Mouse (Mus musculus): ENCODE measurements around the gene Pbx3.
A peak's percentile ranks its signal among the peaks of the same experiment; 100 is the strongest.

The Pbx3 gene

DNA sequence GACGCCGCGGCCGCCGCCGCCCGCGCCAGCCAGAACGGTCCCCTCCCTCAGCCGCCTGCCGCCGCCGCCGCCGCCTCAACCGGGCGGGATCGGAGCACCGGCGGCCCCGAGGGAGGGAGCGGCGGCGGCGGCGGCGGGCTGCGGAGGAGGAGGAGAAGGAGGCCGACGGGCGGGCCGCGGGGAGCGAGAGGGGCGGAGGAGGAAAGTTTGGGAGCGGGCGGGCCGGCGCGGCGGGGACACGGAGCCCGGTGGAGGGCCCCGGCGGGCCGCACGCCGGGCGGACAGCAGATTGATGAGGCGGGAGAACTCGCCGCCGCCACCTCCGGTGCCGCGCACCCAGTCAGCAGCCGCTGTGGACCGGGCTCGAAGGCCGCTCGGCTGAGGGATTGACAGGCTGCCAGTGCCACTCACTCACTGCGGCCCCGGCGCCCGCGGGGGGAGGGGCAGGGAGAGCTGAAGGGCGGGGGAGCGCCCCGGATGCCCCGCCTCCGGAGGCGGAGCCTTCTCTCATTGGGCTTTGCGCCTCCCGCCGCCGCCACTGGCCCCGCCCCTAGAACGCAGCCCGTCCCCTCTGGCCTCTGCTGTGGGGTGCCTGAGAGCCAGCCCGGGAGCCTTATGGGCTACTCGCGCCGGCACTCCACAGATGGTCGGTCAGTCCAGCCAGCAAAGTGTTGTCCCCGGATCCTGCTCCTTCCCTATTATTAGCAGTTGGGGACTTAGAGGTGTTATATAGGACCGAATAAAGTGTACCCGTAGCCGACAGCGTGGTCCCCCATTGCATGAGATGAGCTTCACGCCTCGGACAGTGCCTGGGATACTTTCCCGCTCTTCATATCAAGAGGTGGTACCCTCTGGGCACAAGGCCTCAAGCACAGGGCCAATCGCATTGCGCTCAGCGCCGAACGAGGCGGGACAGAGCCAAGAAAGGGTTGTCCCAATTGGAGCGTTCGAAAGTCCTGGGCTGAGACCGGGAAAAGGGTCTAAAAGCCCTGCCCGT lies at the start of gene Pbx3:
Pbx3 (minus strand) TSS at position 838 of the 997 bp plus-strand sequence.
- DNase-seq, result peak; percentile 98

DNA sequence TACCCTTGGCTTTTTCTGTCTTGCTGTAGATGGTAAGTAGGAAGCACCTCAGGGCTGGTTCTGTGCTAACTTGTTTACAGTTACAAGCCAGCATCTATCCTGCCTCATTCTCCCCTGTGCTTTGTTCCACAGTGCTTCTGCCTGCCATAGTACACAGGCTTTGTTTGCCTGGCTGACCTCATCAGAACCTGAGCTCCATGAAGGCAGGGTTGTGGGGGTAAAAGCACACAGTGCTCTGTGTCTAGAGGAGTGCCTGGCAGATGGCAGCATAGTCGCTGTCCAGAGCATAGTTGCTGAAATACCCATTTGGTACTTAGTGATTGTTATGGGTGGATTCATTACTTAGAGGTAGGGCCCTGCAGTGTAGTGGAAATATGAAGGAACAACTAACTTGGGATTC lies 47.3 kb upstream of the Pbx3 start:
- DNase-seq, result peak; percentile 15

DNA sequence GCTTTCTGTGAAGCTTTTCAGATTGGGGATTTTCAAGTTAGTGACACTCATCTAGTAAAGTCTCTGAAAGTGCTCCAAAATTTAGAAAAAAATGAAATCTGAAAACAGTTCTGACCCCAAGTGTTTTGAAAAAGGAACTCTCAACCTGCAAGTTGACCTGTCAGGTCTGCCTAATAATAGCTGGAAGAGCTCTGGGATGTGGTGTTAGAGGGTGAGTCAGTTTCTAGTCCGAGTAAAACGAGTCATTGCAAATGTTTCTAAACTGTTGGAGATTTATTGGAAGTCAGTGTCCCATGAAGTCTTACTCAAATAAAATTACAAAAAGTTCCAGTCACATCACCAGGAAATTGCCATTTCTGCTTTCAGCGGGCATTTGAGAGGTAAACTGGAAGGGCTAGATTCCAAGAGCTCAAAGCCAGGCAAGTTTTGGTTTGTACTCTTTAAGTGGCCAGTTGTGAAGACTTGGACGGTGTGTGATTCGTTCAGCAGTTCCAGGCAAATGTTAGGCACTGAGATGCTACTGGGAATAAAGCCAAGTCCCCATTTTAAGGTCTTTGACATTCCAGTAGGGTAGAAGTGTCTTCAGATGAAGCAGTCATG lies 36.9 kb upstream of the Pbx3 start:
- no peak for DNase-seq

DNA sequence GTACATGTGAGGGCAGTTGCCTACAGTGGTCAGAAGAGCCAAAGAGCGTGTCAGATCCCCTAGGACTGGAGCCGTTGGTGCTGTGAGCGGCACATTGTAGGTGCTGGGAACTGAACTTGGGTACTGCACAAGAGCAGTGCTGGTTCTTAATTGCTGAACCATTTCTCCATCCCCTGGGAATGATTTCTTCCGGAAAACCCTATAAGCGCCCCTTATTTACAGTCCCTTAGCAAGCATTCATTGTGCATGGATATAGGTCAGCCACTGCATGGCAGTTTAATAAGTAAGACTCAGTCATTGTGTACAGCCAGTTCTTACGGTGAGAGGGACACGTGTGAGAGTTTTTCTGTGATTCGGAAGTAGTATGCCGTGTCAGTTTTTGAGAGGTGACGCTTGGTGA lies 35.4 kb upstream of the Pbx3 start:
- DNase-seq, result no peak

DNA sequence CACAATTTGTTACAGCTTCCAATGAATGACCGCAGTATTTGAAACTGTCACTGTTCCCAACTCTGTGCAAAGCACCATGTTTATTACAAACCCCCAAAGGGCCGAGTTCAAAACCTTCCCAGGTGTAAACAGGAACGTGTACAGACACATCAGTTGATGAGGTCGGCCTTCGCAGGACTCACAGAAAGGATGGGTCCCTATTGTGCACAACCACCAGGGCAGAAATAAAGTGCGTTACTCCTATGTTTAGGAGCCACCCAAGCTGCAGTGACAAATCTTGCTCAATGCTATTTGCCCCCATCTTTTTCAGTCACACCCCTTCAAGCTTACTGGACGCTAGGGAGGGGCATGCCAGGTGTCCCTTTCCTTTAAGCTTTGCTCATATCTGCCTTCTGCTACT lies 34.7 kb upstream of the Pbx3 start:
- DNase-seq, result no peak

DNA sequence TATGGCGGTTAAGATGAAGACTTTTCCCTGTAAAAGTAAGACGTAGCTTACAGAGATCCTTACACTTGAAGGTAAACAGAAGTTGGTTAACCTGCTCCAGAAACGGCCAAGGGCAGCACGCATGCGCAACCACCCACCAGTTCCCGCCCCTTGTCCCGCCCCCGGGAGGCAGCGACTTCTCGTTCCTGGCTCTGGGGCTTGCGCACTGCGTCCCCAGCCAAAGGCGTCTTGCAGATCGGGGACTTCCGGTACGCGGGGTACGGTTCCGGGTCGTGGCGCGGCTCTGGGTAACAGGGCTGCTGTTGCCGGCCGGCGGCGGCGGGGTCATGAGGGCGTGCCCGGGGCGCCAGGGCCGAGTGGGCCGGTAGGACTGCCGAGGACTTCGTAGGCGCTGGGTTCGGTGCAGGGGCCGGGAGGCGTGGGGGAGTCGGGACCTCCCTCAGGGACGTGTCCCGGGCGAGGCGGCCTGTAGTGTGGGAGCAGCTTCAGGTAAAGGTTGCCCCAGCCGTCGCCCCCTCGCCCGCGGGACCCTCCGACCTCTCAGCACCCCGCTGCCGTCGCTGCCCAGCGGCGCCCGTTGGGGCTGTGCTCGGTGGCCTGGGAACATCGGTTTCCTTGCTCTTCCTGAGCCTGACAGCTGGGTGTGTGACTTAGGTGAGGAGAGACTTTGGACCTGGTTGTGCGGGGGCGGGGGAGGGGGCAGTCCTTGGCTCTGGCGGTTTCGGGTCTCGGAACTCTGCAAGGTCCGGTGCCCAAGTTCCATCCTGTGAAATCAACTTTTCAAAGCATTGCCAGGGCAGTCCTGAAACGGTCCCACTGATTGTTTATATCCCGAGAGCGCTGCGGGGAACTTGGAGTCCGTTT lies 33.9 kb upstream of the Pbx3 start, which contains the start of gene Mapkap1:
Mapkap1 (plus strand) TSS at position 171 of the 864 bp plus-strand sequence.
- peak; percentile 99 for DNase-seq

DNA sequence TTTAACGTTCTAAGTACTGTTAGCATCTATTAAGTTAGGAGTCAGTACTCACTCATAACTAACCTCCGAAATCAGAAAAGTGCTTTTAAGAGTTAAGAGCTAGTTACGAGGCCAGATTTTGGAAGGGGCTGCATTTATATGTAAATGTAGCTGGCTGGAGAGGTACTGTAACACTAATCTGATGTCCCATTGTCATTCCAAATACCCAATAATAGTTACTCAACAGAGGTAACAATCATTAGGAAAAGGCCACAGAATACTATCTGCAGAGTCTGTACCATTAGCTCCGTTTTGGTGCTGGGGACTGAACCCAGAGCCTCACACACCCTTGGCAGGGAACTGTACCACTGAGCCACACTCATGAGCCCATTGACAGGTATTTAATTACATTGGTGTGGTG lies 26.6 kb upstream of the Pbx3 start:
- DNase-seq, result no peak

DNA sequence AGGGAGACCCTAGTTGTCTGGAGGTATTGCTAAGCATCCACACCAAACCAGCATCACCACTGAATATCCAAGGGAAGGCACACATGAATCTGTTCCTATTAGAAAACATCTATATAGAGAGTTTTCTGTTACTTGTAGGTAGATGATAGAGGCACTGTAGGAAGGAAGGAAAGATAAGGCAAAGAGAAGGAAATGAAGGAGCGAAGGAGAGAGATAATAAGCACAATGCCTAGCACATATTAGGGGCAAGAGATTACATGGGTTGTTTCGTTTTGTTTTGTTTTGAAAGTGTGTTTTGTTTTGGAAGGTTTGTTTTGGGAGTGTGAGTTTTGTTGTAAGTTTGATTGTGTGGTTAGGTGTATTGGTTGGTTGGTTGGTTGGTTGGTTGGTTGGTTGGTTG lies 6.0 kb upstream of the Pbx3 start:
- DNase-seq, result no peak

DNA sequence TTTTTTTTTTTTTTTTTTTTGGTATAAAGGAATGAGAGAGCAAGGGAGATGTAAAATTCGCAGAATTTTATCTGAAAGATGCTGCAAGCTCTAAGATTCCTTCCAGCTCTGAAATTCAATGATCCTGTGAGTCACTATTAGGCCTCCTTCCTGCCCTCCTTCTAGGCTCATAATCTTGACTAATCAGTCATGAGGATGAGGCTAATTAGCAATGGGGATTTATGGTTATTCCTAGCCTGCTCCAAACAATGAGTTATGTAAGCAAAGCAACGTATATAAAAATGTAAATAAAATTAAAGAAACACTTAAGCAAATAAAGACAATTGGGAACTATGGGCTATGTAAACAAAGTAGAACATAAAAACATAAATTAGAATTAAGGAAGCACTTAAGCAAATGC lies 1.4 kb upstream of the Pbx3 start:
- no peak for DNase-seq

DNA sequence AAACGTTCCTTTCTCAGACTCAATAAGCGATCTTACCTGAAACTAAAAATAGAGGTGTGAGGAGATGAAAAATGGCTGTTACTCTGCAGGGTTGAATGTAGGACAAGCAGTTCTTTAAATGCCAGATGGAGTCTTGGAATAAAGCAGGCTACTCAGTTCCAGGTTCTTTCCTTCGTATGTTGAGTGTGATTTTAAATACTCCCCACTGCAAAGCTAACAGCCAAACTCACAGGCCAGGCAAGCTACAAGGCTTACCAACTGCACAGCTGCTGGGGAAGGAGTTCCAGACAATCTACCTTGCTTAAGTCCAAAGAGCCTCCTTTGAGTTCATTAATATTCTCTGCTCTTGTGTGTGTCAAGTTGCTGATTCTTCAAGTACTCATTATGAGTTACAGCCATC lies 944 bp upstream of the Pbx3 start:
- DNase-seq, result no peak

DNA sequence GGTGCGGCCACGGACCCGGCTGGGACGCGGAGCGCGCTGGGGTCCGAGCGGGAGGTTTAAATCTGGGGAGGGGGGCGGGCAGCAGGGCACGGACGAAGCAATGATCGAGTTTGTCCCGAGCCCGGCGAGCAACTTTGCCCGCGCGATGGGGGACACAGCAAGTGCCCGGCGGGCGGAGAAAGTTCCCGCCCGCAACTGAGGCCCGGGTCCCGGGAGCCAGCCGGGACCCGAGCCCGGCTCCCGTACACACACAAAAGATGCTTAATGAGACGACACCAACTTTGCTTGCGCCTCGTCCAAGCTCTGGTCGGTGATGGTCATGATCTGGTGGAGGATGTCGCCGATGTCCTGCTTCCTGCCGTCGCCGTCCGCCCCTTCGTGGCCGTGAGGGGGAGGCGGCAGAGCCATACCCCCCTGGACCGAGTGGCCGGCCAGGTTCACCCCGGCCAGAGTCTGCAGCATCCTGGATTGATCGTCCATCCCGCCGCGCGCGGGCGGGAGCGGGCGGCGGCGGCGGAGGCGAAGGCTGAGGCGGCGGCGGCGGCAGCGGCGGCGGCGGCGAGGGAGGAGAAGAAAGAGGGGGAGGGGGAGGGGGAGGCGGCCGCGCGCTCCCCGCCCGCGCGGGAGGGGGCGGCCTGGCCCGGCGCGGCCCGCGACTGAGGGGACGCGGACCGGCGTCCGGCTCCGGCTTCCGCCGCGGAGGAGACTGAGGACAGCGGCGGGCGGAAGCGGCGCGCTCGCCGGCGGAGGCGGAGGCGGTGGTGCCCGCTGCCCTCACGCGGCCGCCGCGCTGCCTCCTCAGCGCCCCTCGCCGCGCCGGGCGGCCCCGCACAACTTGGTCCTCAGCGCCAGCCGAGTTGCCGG lies 1.3 kb downstream of the Pbx3 start:
- peak; percentile 75 for DNase-seq

DNA sequence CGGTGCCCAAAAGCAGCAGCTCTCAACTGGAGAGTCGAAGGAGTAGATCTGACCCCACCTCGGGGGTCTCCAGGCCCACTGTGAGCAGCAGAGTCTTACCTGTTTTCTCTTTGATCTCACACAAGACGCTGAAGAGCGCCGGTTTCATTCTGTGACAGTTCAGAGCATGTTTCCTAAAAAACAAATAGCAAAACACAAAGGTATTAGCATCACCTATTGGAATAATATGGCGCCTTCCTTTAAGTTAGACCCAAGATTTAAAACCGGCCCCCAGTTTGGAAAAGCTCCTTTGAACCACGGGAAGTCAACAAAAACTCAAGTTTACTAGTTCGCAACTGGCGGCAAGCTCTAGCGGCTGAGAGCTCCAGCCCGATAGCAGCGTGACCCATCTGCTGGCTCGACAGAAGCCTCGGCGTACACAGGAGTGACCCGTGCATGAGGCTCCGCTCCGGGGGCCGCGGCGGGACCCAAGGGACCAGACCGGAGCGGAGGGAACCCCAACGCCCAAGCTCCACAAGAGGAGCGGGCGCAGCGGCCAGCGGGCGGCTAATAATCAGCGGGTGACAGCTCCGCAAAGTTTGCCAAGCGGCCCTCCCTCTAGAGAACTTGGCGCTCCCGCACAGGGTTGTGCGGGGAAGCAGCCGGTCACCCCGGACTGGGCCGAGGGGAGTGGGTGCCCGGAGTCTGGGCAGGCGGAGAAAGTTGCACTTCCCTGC lies 2.1 kb downstream of the Pbx3 start:
- peak; percentile 57 for DNase-seq

DNA sequence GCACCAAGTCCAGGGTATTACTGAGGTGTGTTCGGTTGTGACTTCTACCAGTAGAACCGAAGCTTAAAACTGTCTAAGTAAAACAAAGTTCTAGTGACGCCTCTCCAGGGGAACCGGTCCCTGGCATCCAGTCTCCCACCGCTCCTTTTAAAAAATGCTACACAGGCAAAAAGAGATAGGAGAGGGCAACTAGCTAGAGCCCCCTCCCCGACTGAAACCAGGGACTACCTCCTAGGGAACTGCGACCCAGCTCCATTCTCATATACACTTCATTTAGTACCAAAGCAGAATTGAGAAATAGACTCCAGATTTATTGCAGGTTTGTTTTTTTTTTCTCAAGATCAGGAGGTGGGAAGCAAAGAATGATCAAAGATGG lies 2.6 kb downstream of the Pbx3 start:
- no peak for DNase-seq

DNA sequence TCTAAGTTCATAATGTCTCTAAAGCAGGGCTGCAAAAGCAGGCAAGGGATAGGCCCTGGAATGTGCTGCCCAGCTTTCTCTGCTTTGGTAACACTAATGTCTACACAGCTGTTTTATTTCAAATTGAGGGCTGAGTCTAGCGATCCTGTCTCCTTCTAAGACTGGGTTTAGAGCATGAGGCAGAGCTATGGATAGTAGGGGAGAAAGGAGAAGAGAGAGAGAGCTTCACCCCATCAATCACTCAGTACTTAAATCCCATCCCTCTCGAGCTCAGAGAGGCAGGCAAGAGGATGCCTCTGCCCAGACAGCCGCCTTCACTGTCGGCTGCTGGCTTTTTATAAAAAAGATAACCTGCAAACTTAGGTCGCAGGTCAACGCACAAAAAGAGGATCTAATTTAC lies 4.5 kb downstream of the Pbx3 start:
- DNase-seq, result no peak

DNA sequence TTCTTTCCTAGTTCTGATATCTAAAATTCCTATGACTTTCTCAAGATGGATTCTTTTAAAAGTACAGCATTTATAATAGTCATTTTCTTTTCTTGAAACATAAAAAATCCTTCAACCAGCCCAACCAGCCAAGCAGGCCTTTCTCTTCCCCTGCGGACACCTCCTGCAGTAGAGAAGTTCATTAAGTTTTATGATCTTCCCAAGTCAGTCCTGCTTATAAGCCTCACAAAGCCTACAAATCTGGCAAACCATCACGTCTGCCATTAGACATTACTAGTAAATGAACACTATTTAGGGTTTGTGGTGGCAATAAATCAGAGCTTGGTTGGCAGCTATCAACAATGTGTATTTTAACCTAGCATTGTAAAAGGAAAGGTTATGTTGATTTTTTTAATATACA lies 5.9 kb downstream of the Pbx3 start:
- no peak for DNase-seq

DNA sequence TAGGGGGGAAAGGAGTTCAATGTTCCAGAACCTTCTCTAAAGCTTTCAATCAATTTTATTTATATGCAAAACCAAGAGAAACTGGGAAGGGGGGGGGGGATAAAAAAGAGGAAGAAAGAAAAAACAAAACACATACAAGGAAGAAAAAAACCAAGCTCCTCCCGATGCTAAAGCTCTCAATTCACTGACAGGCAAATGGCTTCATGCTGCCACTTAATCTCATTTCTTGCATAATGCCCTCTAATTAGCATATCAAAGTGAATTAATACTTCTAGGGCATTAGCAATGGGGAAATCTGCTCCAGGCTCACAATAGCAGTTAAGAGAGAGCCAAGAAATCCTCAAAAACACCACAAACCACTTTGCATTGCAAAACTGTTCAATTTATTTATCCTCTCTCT lies 9.3 kb downstream of the Pbx3 start:
- no peak for DNase-seq

DNA sequence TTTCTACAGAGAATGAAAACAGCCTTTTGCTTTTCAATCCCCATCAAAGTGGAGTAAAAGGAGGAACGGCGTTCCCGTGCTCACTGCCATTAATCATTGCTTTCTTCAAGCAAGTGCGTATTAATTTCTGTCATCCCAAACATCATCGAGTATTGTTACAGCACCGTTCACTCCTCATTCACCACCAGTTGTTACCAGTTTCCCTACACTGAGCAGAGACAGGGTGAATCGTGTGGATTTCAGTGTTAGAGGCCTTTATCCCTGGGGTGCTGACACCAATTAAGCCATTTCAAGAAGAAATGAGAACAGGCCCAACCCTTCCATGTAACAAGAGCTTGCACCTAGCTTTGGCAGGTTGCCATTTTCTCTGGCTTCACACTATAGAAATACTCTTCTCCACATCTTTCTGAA lies 17.1 kb downstream of the Pbx3 start:
- peak; percentile 11 for DNase-seq

DNA sequence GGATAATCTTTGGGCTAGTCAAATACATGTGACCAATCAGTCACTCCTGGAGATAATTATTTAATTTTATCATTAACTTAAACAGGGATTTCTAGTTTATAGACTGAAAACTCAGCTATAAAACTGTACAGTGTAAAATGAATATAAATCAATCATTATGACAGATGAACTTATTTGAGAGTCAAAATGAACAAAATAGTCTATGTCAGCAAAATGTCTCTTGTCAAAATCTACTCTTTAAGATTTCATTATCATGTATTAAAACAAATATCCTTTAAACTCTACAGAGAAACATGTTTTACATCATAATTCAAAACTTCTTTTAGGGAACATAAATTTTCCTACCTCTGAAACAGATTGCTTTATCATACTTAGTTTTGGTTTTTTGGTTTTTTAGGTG lies 20.9 kb downstream of the Pbx3 start:
- DNase-seq, result no peak

DNA sequence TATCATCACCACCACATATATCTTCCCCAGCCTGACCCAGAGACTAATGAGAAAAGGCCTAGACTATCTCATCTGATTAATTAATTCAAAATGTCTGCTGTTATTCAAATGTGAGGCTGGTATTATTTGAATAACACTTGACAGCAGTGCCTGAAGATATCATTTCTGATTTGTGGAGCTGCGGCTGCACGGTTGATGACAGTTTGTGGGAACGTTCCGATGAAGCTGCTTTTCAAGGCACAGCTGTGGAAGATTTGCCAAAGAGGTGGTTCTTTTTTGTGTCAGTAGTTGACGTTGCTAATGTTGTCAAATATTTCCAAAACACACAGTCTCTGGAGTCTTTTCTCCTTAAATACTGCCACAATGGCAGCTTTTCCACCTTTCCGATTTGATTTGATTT lies 25.8 kb downstream of the Pbx3 start:
- DNase-seq, result no peak

DNA sequence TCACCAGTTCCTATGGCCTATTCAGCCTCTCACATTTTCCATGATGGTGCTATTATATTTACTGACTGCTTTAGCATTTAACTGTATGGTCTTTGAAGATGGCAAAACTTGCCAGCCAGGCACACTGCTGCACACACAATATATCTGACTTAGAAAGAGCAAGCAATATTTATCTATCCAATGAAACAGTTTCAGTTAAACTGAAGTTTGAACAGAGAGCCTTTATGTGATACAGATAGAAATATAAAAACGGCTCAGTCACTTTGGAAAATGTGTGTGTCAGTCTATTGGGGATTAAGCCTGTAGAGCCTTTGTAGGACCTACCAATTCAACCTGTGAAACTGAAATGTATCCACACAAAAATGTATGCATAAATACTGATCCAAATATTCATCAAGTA lies 74.3 kb downstream of the Pbx3 start:
- DNase-seq, result no peak

DNA sequence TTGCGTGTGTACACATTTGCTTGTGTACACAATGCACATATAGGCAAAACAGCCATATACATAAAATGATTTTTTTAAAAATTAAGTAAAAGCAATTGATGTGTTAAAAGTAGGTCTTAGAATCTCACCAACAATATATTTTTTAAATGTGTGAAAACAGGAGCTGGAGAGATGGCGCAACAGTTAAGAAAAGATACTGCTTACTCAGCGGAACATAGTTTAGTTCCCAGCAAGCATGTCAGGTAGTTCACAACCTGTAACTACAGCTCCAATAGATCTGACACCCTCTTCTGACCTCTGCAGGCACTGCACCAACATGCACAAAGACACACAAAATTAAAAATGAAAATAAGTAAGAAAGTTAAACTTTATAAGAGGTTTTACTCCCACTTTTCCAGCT lies 74.7 kb downstream of the Pbx3 start:
- DNase-seq, result no peak

DNA sequence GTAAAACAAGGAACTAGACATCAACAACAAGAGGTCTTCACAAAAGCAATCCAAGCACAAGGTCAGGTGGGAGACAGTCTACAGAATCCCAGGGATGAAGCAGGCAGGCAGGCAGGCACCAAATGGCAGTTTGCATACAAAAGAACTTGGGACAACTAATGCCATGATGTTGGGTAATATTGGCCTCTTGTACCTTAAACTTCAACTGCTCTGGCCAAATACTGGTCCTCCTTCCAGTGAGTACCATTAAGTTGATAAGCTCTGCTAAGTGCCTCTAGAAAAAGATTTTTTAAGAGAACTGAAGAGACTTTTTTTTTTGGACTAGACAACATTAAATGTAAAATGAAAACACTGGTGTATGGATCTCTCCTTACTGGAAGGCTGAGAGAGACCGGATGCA lies 83.2 kb downstream of the Pbx3 start:
- no peak for DNase-seq
